Mouse (Mus musculus): ENCODE data around the gene Plod1.

GRCm38 (mm10) chr4:147869238-147869637 is 67.3 kb downstream of the Plod1 start:
- TF ChIP-seq CTCF (IDR thresholded peaks at IDR 0.05; ENCODE audit: control insufficient read depth, insufficient read depth, low read length) (no peak), POLR2A (IDR thresholded peaks at IDR 0.05; ENCODE audit: borderline replicate concordance, control insufficient read depth, low read depth, low read length) (no peak)

Measured in bone marrow, adult 2 months (tissue).